Mouse (Mus musculus) right cerebral cortex, adult 18-20 months (tissue): ENCODE results near the gene Gfy.
A peak's percentile ranks its signal among the peaks of the same experiment; 100 is the strongest.
"Not testable (repeated sequence)": the region's sequence is repeated elsewhere in the genome, so short reads cannot be mapped to it uniquely, and the experiment has no call there.

Source experiments
- DNase-seq: peaks from one replicate; pipeline ENCODE4 v3.0.0; 2022; ENCODE audit warnings: mixed read lengths

The Gfy gene

GRCm38 (mm10) chr7:45193406-45193805 is 14.0 kb upstream of the Gfy start:
- DNase-seq: no peak

GRCm38 (mm10) chr7:45192585-45193310 is 13.4 kb upstream of the Gfy start:
- DNase-seq: no peak

- DNase-seq: no peak
These were observed 12.5 kb upstream of the Gfy start for GRCm38 (mm10) chr7:45191803-45192363.

- DNase-seq: no peak
These were observed 11.8 kb upstream of the Gfy start for GRCm38 (mm10) chr7:45191161-45191560.

- DNase-seq: no peak
These were observed 10.8 kb upstream of the Gfy start for GRCm38 (mm10) chr7:45190186-45190585.

GRCm38 (mm10) chr7:45189600-45189999 is 10.2 kb upstream of the Gfy start:
- peak; percentile 85 for DNase-seq

- DNase-seq: no peak
These were observed 6.6 kb upstream of the Gfy start for GRCm38 (mm10) chr7:45185921-45186320.

GRCm38 (mm10) chr7:45183672-45184071 is 4.3 kb upstream of the Gfy start:
- DNase-seq: no peak

- no peak for DNase-seq
These were observed 3.2 kb upstream of the Gfy start for GRCm38 (mm10) chr7:45182606-45183005.

- peak; percentile 92 for DNase-seq
These were observed 2.8 kb upstream of the Gfy start for GRCm38 (mm10) chr7:45182199-45182601.

- DNase-seq: no peak
These were observed 2.2 kb upstream of the Gfy start for GRCm38 (mm10) chr7:45181540-45181939.

GRCm38 (mm10) chr7:45180896-45181477 is 1.6 kb upstream of the Gfy start, which contains the start of gene Pth2:
Gene Pth2, plus strand, starts transcription at chr7:45180995.
- no peak for DNase-seq

- DNase-seq: no peak
These were observed 819 bp downstream of the Gfy start for GRCm38 (mm10) chr7:45178550-45178949.

GRCm38 (mm10) chr7:45176356-45176755 is 3.0 kb downstream of the Gfy start:
- no peak for DNase-seq

GRCm38 (mm10) chr7:45175929-45176328 is 3.4 kb downstream of the Gfy start:
- DNase-seq: no peak

- DNase-seq: no peak
These were observed 4.0 kb downstream of the Gfy start for GRCm38 (mm10) chr7:45175398-45175797.

- no peak for DNase-seq
These were observed 4.6 kb downstream of the Gfy start for GRCm38 (mm10) chr7:45174567-45175280.

- DNase-seq: not testable (repeated sequence)
These were observed 5.6 kb downstream of the Gfy start for GRCm38 (mm10) chr7:45173772-45174171.

- no peak for DNase-seq
These were observed 6.4 kb downstream of the Gfy start for GRCm38 (mm10) chr7:45172974-45173373.

GRCm38 (mm10) chr7:45169495-45169894 is 9.9 kb downstream of the Gfy start:
- peak; percentile 65 for DNase-seq

GRCm38 (mm10) chr7:45168656-45169055 is 10.7 kb downstream of the Gfy start:
- DNase-seq: no peak

GRCm38 (mm10) chr7:45167761-45168445 is 11.5 kb downstream of the Gfy start:
- DNase-seq: peak; percentile 73

GRCm38 (mm10) chr7:45166950-45167401 is 12.4 kb downstream of the Gfy start:
- peak; percentile 73 for DNase-seq
